Mouse (Mus musculus) CD4-positive helper T cell, adult 2 months (primary cell): ENCODE data around the gene Mylk3.

Experiments used
- DNase-seq: peaks from one replicate; pipeline ENCODE4 v3.0.0-alpha.2; 2012; ENCODE audit warnings: low read depth, missing footprints, low spot score

Gene Mylk3

GRCm38 (mm10) chr8:85381926-85382325 lies 4.2 kb downstream of the Mylk3 start:
- DNase-seq, result no peak

DNA sequence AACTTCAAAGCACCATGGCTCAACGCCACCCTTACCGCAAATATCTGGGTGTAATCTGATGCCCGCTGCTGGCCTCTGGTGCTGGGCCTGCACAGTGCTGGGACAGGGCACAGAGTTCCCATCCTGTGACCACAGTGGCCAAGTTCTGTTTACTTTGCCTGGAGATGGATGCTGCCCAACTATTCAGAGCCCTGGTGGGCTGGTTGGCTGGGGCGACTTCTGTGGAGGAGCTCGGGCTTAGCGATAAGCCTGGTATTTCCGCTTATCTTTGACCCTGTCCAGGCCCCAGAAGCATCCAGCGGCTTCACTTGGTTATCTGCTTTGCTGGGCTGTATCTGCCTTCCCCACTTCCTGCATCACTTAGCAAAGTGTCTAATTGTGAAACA lies 5.3 kb downstream of the Mylk3 start:
- DNase-seq, result no peak

GRCm38 (mm10) chr8:85380123-85380823 lies 5.9 kb downstream of the Mylk3 start:
- no peak for DNase-seq

DNA sequence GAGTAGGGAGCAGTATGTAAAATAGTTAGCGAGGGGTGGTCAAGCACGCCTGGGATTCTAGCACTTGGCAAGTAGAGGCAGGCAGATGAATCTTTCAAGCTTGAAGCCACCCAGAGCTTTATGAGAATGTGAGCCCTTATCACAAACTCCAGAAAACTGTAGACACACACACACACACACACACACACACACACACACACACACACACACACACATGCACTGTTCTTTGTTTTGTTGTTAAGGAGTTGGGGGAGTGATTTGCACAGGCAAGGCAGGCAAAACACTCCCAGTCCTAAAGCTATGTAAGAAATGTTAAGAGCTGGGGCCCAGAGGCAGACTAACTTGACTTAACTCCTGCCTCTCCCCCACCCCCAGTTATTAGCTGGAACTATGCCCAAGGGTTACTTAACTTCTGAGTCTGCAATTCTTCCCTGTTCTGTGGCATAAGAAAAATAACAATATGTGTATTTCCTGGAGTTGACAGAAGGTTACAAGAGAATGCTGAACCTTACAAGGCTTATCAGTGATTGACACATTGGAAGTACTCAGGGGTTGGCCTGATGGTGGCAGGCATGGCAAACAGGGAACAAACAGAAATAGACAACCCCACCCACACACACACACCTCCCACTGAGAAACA lies 6.9 kb downstream of the Mylk3 start:
- no peak for DNase-seq

DNA sequence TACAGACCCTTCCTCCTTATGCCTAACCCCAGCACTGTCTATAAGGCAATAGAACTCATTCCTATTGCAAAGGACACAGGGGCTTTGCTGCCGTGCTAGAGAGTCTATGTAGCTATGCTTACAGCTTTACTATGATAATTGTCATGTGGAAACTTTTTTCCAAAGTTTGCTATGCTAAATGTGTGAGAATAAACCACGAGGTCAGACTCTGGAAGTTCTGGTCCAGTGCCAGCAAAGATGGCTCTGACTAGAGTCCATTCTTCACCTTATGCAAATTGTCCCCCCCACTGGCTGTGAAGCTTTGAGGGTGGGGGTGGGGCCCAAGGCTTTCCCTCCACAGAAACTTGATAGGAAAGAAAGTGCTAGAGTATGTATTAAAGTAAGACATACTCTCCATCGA lies 9.6 kb downstream of the Mylk3 start:
- DNase-seq, result no peak

DNA sequence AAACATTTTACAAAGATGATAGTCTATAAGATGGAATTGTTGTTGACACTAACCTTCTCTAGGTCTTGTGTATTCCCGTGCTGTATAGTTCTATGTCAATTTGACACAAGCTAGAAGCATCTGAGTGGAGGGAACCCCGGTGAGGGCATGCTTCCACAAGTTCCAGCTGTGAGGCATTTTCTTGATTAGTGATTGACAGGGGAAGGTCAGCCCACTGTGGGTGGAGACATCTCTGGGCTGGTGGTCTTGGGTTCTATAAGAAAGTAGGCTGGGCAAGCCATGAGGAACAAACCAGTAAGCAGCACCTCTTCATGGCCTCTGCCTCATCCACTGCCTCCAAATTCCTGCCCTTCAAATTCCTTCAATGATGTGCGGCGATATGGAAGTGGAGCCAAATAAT lies 11.9 kb downstream of the Mylk3 start:
- no peak for DNase-seq

DNA sequence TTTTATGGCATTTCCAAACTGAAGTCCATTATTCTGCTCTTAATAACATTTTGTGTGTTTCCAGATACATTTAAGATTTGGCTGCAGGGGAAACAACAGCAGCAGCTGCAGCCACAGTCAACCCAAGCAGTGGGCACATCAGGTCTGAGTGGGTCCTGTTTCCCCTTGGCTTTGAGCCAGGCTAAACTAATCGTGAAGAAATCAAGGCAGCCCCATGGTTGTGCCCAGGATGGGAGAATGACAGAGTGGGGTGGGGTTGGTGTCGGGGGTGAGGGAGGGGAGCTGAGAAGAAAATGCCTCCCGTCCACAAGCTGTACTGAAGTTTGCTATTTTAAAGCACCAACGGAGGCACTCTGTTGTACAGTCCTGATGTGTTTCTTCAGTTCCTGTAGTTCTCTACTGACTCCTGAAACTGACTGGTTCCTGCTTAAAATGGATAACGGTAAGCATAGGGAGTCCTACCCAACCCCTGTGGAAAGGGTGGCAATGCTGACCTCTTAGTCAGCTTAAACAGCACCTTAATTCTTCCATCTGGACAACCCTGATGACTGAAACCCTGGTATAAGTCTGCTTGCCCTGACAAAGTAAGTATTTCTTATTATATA lies 12.6 kb downstream of the Mylk3 start:
- no peak for DNase-seq

DNA sequence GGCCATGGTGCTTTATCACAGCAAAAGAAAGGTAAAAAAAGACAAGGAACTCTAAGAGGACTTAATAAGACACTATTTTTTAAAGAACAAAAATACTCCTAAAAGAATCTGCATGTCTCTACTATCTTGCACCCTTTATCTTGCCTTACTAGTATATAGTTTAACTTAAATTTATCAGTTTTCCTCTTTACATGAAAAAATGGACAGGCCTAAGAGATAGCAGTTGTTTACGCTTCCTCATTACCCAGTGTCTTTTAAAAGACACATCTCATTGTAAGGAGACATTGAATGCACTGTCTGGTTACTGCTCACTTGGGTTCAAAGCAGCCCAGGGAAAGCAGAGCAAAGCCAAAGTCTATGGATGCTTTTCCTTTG lies 13.7 kb downstream of the Mylk3 start:
- DNase-seq, result no peak

- DNase-seq, result no peak
Measured at GRCm38 (mm10) chr8:85371736-85372464, 14.2 kb downstream of the Mylk3 start.

DNA sequence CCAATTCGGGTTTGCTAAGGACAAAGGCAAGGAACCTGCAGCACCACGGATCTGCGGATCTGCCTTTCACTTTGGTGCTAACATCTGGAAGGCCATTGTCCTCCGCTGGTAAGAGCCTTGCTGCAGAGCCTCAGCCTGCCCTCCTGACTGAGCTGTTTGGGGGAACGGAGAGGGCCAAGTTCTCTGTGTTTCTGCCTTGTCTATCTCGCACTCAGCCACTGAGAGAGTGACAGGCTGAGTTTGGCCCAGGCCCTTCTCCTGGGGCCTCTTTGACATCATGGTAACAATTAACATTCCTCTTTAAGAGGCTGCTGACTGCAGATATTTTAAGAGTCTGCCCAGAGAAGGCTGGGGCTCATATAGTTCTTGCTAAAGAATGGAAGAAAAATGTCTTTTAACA lies 21.0 kb downstream of the Mylk3 start:
- no peak for DNase-seq

DNA sequence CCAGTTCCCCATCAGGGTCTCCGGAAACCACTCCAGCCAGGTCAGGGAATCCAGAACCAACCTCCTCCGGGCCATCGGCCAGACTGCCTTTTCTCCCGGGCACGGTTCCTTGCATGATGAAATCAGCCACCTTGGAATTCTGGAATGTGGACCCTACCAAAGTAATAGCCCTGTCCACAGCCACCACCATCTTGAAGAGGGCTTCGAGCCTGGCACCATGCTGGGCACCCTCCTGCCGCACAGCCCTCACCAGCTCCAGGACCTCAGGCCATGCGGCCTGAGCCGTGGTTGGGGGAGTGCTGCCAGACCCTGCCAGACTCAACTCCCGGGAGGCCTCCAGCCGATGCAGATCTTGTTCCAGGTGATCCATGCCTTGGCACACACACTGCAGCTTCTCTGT lies 21.5 kb downstream of the Mylk3 start:
- DNase-seq, result no peak

GRCm38 (mm10) chr8:85363406-85363805 lies 22.7 kb downstream of the Mylk3 start:
- DNase-seq, result no peak

GRCm38 (mm10) chr8:85362211-85362610 lies 23.9 kb downstream of the Mylk3 start:
- no peak for DNase-seq

DNA sequence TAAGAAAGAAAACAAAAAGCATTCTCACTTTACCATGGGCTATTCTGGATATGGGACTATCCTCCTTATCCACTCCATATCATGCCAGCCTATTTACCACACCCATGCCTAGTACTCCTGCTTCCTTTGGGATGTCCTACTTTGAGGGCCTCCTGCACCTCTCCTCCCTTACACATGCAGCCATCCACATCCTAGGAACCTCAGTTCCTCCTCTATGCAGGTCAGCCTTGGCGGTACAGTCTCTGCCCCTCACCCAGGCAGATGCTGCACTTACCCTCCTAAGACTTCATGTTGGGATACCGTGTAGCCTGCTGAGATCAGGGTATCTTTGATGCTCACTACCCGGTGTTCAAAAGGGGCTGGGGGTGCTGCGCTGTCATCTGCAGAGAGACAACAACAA lies 32.9 kb downstream of the Mylk3 start:
- DNase-seq, result no peak

- DNase-seq, result no peak
Measured at GRCm38 (mm10) chr8:85339871-85340573, 46.1 kb downstream of the Mylk3 start.

DNA sequence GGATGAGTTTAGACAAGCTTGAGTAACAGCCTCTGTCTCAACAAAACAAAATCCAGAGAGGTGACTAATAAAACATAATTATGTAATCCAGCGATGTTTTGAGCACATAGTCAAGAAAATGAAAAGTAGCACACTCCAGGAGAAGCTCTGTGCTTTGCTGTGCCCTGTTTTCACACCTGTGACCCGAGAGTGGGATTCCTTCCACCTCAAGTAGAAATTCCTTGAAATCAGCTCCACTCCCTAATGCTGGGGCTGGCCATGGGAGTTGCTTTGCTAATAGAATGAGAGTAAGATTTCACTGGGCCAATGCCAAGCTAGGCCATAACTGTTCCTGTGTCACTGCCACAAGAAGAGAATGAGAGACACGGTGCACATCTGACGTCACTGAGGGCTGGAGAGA lies 48.5 kb downstream of the Mylk3 start:
- DNase-seq, result no peak

DNA sequence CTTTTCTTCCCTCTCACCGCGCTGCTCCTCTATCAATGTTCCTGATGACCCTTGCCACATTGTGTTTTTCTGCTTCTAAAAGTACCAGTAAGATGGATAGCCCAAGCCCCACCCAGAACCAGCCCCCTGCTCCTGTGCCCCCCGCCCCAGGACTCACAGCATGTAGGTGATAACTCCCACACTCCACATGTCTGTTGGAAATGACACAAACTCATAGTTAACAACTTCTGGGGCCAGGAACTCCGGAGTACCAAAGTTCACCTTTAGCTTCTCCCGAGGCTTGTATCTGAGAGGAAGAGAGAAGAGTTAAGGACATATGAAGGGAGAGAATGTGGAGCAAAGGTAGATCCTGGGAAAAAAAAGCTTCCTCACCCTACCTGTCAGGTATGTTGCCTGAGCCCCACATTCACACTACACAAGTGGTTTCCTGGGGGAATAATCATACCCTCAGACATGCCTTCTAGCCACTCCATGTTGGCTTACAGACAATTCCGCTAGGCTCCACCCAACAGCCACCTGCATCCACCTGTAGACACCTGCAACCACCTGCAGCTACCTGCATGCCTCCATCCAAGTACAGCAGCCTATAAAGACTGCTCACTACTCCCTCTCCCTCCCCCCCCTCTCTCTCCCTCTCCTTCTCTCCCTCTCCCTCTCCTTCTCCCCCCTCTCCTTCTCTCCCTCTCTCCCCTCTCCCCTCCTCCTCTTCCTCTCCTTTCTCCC lies 49.8 kb downstream of the Mylk3 start:
- no peak for DNase-seq

GRCm38 (mm10) chr8:85335105-85335504 lies 51.0 kb downstream of the Mylk3 start:
- no peak for DNase-seq

GRCm38 (mm10) chr8:85329506-85329905 lies 56.6 kb downstream of the Mylk3 start:
- DNase-seq, result no peak

DNA sequence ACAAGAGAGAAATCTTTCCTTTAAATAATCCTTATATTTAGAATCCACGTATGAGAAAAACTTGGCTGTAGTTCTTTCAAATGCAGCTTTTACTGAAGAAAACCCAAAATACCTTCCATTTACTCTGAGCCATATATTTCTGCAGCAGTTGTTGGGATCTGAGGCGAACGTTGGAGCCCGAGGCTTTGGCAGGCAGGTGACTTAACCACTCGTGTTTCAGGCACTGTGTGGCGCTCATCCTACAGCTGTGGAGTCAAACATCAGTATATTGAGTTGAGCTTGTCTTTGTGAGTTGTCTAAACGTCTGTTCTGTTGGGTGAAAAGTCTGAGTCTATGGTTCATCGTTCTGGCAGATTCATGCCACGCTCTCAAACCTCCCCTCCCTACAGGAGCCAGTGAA lies 59.1 kb downstream of the Mylk3 start:
- DNase-seq, result no peak

DNA sequence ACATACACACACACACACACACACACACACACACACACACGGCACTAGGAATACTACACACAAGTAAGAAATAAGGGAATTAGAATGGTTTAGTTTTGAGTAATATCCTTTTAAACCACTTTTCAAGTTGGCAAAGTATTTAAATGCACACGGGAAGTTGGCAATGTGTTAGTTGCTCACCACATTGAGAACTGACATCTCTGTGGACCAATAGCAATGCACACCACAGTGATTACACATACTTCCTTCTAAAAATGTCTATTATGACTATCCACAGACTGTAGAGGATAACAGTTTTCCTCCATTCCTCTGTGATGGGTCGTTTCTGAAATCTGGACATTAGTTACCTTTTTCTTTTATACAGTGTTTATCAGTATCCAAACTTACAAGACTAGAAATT lies 63.1 kb downstream of the Mylk3 start:
- no peak for DNase-seq
